Mouse (Mus musculus): ENCODE results near the gene Ccdc117. TPM values are rescaled to one million over a fixed set of nuclear protein-coding genes. Genes with fewer than 3 reads are reported as not detected.

Ccdc117 gene
- polyA plus RNA-seq, 1 experiment from 2014 or later: 28.7 TPM

GRCm38 (mm10) chr11:5527865-5528523, 14.0 kb downstream of the Ccdc117 start:
- no peaks in the 10 kb centered on the region for H3K9me3 ChIP-seq
- H3K4me3 ChIP-seq: no peak overlapping the region
- DNase-seq (ENCODE audit: low spot score): no peak
- WGBS: 87% methylated on average over 5 of the region's 5 CpGs
- peaks cover 11% of the 10 kb centered on the region for H3K4me1 ChIP-seq
- H3K36me3 ChIP-seq (replicated peaks): peaks cover 100% of the 10 kb centered on the region
- H3K27me3 ChIP-seq (replicated peaks; ENCODE audit: low read depth, poor library complexity, severe bottlenecking): no peaks in the 10 kb centered on the region
- H3K27ac ChIP-seq (replicated peaks): no peak overlapping the region

GRCm38 (mm10) chr11:5526573-5527439, 15.2 kb downstream of the Ccdc117 start:
- 91% methylated on average over 7 of the region's 7 CpGs for WGBS
- DNase-seq (ENCODE audit: low spot score): no peak
- peaks cover 23% of the 10 kb centered on the region for H3K4me1 ChIP-seq
- H3K9me3 ChIP-seq: no peaks in the 10 kb centered on the region
- peaks cover 96% of the 10 kb centered on the region for H3K36me3 ChIP-seq (replicated peaks)
- no peak overlapping the region for H3K27ac ChIP-seq (replicated peaks)
- H3K27me3 ChIP-seq (replicated peaks; ENCODE audit: low read depth, poor library complexity, severe bottlenecking): no peaks in the 10 kb centered on the region
- no peak overlapping the region for H3K4me3 ChIP-seq

- H3K4me1 ChIP-seq: peaks cover 23% of the 10 kb centered on the region
- no peaks in the 10 kb centered on the region for H3K27me3 ChIP-seq (replicated peaks; ENCODE audit: low read depth, poor library complexity, severe bottlenecking)
- peaks cover 82% of the 10 kb centered on the region for H3K36me3 ChIP-seq (replicated peaks)
- H3K4me3 ChIP-seq: no peak overlapping the region
- H3K9me3 ChIP-seq: no peaks in the 10 kb centered on the region
- H3K27ac ChIP-seq (replicated peaks): no peak overlapping the region
- 85% methylated on average over 4 of the region's 4 CpGs for WGBS
- DNase-seq (ENCODE audit: low spot score): no peak
Observed at GRCm38 (mm10) chr11:5525418-5525817, 16.6 kb downstream of the Ccdc117 start.

DNA sequence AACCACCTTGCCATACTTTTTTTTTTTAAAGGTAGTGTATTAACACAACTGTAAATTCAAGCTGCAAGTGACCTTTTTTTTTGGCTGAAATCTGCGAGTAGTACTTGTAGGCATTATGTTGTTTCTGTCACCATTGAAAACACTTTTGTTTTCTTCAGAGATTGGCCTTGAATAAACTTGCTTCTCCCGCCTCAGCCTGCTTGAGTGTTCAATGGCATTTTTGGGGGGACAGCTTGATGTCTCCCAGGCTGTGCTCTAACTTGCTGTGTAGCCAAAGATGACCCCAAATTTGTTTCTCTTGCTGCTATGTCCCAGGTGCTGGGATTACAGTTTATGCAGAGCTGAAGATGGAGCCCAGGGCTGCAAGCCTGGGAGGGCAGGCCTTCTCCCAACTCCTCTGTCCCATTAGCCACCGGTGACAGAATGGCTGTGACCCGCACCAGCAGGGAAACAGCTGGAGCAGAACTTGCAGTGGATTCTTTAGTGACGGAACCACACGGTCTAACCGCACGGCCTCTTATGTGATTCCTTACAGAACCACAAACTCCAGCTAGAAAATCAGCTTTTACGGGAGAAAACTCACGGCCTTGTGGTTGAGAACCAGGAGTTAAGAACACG, 19.1 kb downstream of the Ccdc117 start:
- Histone ChIP-seq H3K27me3 (replicated peaks; ENCODE audit: low read depth, poor library complexity, severe bottlenecking) (no peaks in the 10 kb centered on the region), H3K27ac (replicated peaks) (no peak overlapping the region), H3K4me3 (peak overlapping the region; percentile 94; the same call in 1 of the 2 replicates), H3K4me1 (peaks cover 32% of the 10 kb centered on the region), H3K36me3 (replicated peaks) (peaks cover 57% of the 10 kb centered on the region), H3K9me3 (no peaks in the 10 kb centered on the region)
- no peak for DNase-seq (ENCODE audit: low spot score)
- 91% methylated on average over 11 of the region's 11 CpGs for WGBS

- Histone ChIP-seq H3K9me3 (no peaks in the 10 kb centered on the region), H3K4me3 (peak overlapping the region; percentile 94), H3K27me3 (replicated peaks; ENCODE audit: low read depth, poor library complexity, severe bottlenecking) (no peaks in the 10 kb centered on the region), H3K27ac (replicated peaks) (peak overlapping the region; percentile 98), H3K4me1 (peaks cover 32% of the 10 kb centered on the region), H3K36me3 (replicated peaks) (peaks cover 45% of the 10 kb centered on the region)
- under 1% methylated on average over 34 of the region's 34 CpGs for WGBS
- peak; percentile 72 for DNase-seq (ENCODE audit: low spot score)
Observed at GRCm38 (mm10) chr11:5521516-5522291, 20.3 kb downstream of the Ccdc117 start.

GRCm38 (mm10) chr11:5521266-5521515, 20.8 kb downstream of the Ccdc117 start:
- peak overlapping the region; percentile 94 for H3K4me3 ChIP-seq
- H3K27ac ChIP-seq (replicated peaks): peak overlapping the region; percentile 98
- no peaks in the 10 kb centered on the region for H3K9me3 ChIP-seq
- DNase-seq (ENCODE audit: low spot score): no peak
- peaks cover 32% of the 10 kb centered on the region for H3K4me1 ChIP-seq
- H3K36me3 ChIP-seq (replicated peaks): peaks cover 40% of the 10 kb centered on the region
- under 1% methylated on average over 13 of the region's 13 CpGs for WGBS
- H3K27me3 ChIP-seq (replicated peaks; ENCODE audit: low read depth, poor library complexity, severe bottlenecking): no peaks in the 10 kb centered on the region

DNA sequence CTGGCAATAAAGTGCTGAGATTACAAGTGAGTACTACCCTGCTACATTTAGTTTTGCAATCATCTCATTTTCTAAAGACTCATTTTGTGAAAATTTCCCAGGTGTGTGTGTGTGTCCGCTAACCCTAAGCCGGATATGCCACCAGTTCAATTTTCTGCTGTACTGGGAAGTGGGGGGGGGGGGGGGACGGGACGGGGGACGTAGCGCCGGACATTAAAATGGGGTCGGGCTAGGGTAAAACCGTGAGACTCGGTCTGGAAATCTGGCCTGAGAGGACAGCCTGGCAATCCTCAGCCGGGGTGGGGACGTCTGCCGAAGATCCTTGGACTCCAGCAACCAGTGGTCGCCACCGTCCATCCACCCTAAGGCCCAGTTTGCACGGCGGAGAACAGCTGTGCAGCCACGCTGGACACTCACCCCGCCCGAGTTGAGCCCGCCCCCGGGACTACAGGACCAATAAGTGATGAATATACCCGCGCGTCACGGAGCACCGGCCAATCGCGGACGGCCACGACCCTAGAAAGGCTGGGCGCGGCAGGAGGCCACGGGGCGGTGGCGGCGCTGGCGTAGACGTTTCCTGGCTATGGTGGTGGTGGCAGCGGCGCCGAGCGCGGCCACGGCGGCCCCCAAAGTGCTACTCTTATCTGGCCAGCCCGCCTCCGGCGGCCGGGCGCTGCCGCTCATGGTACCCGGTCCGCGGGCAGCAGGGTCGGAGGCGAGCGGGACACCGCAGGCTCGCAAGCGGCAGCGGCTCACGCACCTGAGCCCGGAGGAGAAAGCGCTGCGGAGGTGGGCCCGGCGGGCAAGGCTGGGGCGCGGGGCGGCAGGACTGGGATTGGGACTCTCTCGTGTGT, 21.3 kb downstream of the Ccdc117 start, which contains the start of gene Xbp1:
Gene Xbp1, plus strand, starts transcription at position 248 of the 854 bp plus-strand sequence.
- Histone ChIP-seq H3K27ac (replicated peaks) (peak within 1 kb of the TSS; percentile 98), H3K9me3 (no peaks in the 10 kb centered on the region), H3K27me3 (replicated peaks; ENCODE audit: low read depth, poor library complexity, severe bottlenecking) (no peaks in the 10 kb centered on the region), H3K36me3 (replicated peaks) (peaks cover 35% of the 10 kb centered on the region), H3K4me3 (peak within 1 kb of the TSS; percentile 94), H3K4me1 (peaks cover 32% of the 10 kb centered on the region)
- under 1% methylated on average over 72 of the region's 72 CpGs for WGBS
- peak; percentile 98 for DNase-seq (ENCODE audit: low spot score)

- H3K36me3 ChIP-seq (replicated peaks): peaks cover 25% of the 10 kb centered on the region
- WGBS: 75% methylated on average over 3 of the region's 3 CpGs
- H3K27ac ChIP-seq (replicated peaks): peak overlapping the region; percentile 98
- DNase-seq (ENCODE audit: low spot score): no peak
- H3K27me3 ChIP-seq (replicated peaks; ENCODE audit: low read depth, poor library complexity, severe bottlenecking): no peaks in the 10 kb centered on the region
- no peaks in the 10 kb centered on the region for H3K9me3 ChIP-seq
- H3K4me3 ChIP-seq: peak overlapping the region; percentile 94
- peaks cover 32% of the 10 kb centered on the region for H3K4me1 ChIP-seq
Observed at GRCm38 (mm10) chr11:5519681-5520080, 22.3 kb downstream of the Ccdc117 start.

GRCm38 (mm10) chr11:5517346-5517745, 24.6 kb downstream of the Ccdc117 start:
- Histone ChIP-seq H3K36me3 (replicated peaks) (peaks cover 2% of the 10 kb centered on the region), H3K9me3 (no peaks in the 10 kb centered on the region), H3K4me3 (no peak overlapping the region), H3K4me1 (peaks cover 15% of the 10 kb centered on the region), H3K27ac (replicated peaks) (no peak overlapping the region), H3K27me3 (replicated peaks; ENCODE audit: low read depth, poor library complexity, severe bottlenecking) (no peaks in the 10 kb centered on the region)
- no peak for DNase-seq (ENCODE audit: low spot score)
- WGBS: 86% methylated on average over 6 of the region's 6 CpGs

GRCm38 (mm10) chr11:5516617-5517016, 25.4 kb downstream of the Ccdc117 start:
- Histone ChIP-seq H3K27ac (replicated peaks) (no peak overlapping the region), H3K36me3 (replicated peaks) (no peaks in the 10 kb centered on the region), H3K27me3 (replicated peaks; ENCODE audit: low read depth, poor library complexity, severe bottlenecking) (no peaks in the 10 kb centered on the region), H3K4me3 (no peak overlapping the region), H3K4me1 (peaks cover 9% of the 10 kb centered on the region), H3K9me3 (no peaks in the 10 kb centered on the region)
- 91% methylated on average over 14 of the region's 14 CpGs for WGBS
- no peak for DNase-seq (ENCODE audit: low spot score)

DNA sequence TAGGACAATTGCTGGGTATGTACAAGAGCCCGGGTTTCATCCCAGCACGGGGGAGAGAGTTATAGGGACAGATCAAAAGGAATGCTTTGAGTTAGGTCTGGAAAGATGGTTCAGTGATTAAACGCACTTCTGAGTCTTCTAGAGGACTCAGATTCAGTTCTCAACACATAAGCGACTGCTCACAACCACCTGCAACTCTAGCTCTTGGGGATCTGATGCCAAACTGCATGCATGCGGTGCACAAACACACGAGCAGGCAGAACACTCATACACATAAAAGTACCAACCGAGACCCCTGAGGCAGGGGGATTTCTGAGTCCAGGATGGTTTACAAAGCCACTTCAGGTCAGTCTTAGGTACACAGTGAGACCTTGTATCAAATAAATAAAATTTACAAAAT, 25.8 kb downstream of the Ccdc117 start:
- H3K27ac ChIP-seq (replicated peaks): no peak overlapping the region
- no peaks in the 10 kb centered on the region for H3K9me3 ChIP-seq
- peaks cover 9% of the 10 kb centered on the region for H3K4me1 ChIP-seq
- WGBS: 88% methylated on average over 7 of the region's 7 CpGs
- H3K27me3 ChIP-seq (replicated peaks; ENCODE audit: low read depth, poor library complexity, severe bottlenecking): no peaks in the 10 kb centered on the region
- H3K36me3 ChIP-seq (replicated peaks): no peaks in the 10 kb centered on the region
- no peak overlapping the region for H3K4me3 ChIP-seq
- no peak for DNase-seq (ENCODE audit: low spot score)

All from embryonic facial prominence, embryonic 10.5 days (tissue).